In genomic region chr5:28459456-28460225, GRCm38 (mm10) we compare ENCODE assay signal across 9 mouse cellular contexts. TPM values are rescaled to one million over a fixed set of nuclear protein-coding genes. Genes with fewer than 3 reads are reported as not detected.
DNase-seq lines count a peak whose midpoint lies in the region; ATAC-seq and TF ChIP-seq lines count a peak whose summit lies in the region.
"Had no signal": no experiment of that assay in that cellular context is flagged by ENCODE, and none has a peak within 500 bp of the region (broad histone marks: within the 10 kb centered on the region; RNA-seq: fewer than 3 reads in every experiment).

No protein-coding gene starts in this region.

- no peak for DNase-seq in heart, adult 8-10 months (ENCODE audit: low spot score)
- DNase-seq in lung, embryonic 14.5 days = peak; percentile 80
- DNase-seq in layer of hippocampus, postnatal 10 days (ENCODE audit: low spot score in 2 of 2) = no peak
- DNase-seq in gastrocnemius, postnatal 4 days (ENCODE audit: low spot score in 2 of 2) = no peak
- no peak for DNase-seq in right cerebral cortex, postnatal 4 days

- peaks cover 88% of the 10 kb centered on the region for H3K27me3 ChIP-seq in heart, embryonic 11.5 days (ENCODE audit: control insufficient read depth, insufficient read depth, low read length)
- peaks cover 85% of the 10 kb centered on the region for H3K27me3 ChIP-seq in forebrain, embryonic 15.5 days
- H3K27me3 ChIP-seq in lung, embryonic 14.5 days (ENCODE audit: insufficient read depth, low read length) = peaks cover 88% of the 10 kb centered on the region
- peaks cover 80% of the 10 kb centered on the region for H3K27me3 ChIP-seq in neural tube, embryonic 14.5 days (ENCODE audit: control insufficient read depth, insufficient read depth, low read length)

- no peak overlapping the region for H3K9ac ChIP-seq in heart, embryonic 11.5 days (ENCODE audit: low read depth, low read length)
- H3K9ac ChIP-seq in forebrain, embryonic 15.5 days (replicated peaks) = no peak overlapping the region
- H3K9ac ChIP-seq in lung, embryonic 14.5 days = peak overlapping the region; percentile 65
- no peak overlapping the region for H3K9ac ChIP-seq in neural tube, embryonic 14.5 days (replicated peaks; ENCODE audit: low read depth, low read length)

- no peaks in the 10 kb centered on the region for H3K9me3 ChIP-seq in heart, embryonic 11.5 days (replicated peaks; ENCODE audit: control insufficient read depth, low read length)
- H3K9me3 ChIP-seq in forebrain, embryonic 15.5 days = no peaks in the 10 kb centered on the region
- no peaks in the 10 kb centered on the region for H3K9me3 ChIP-seq in lung, embryonic 14.5 days (ENCODE audit: low read depth, low read length)
- no peaks in the 10 kb centered on the region for H3K9me3 ChIP-seq in neural tube, embryonic 14.5 days (ENCODE audit: control insufficient read depth, low read length)

- 0 out of 2 replicates have a peak overlapping the region, but pooled peaks have one; percentile 71 for H3K4me2 ChIP-seq in heart, embryonic 11.5 days
- peak overlapping the region; percentile 79 for H3K4me2 ChIP-seq in forebrain, embryonic 15.5 days (replicated peaks)
- H3K4me2 ChIP-seq in lung, embryonic 14.5 days = peak overlapping the region; percentile 71
- no peak overlapping the region for H3K4me2 ChIP-seq in neural tube, embryonic 14.5 days (ENCODE audit: low read depth, low read length)

- no peak overlapping the region for H3K27ac ChIP-seq in heart, embryonic 11.5 days (ENCODE audit: low read depth, low read length)
- H3K27ac ChIP-seq in forebrain, embryonic 15.5 days (replicated peaks) = no peak overlapping the region
- H3K27ac ChIP-seq in lung, embryonic 14.5 days (ENCODE audit: low read depth) = peak overlapping the region; percentile 98
- no peak overlapping the region for H3K27ac ChIP-seq in neural tube, embryonic 14.5 days (ENCODE audit: low read depth, low read length)

- TF ChIP-seq CTCF in lung, embryonic 14.5 days (IDR thresholded peaks at IDR 0.05; ENCODE audit: low read depth) = no peak

- WGBS in heart, embryonic 11.5 days (ENCODE audit: insufficient replicate concordance) = under 1% methylated on average over 41 of the region's 41 CpGs
- WGBS in forebrain, embryonic 15.5 days = 2% methylated on average over 41 of the region's 41 CpGs
- WGBS in lung, embryonic 14.5 days = under 1% methylated on average over 41 of the region's 41 CpGs
- 2% methylated on average over 41 of the region's 41 CpGs for WGBS in neural tube, embryonic 14.5 days

- no peak overlapping the region for H3K4me3 ChIP-seq in heart, embryonic 11.5 days (ENCODE audit: low read depth, low read length)
- peak overlapping the region; percentile 48 for H3K4me3 ChIP-seq in forebrain, embryonic 15.5 days
- H3K4me3 ChIP-seq in lung, embryonic 14.5 days (ENCODE audit: low read depth, low read length) = peak overlapping the region; percentile 57
- peak overlapping the region; percentile 5; the same call in 1 of the 2 replicates for H3K4me3 ChIP-seq in neural tube, embryonic 14.5 days (ENCODE audit: low read depth, low read length)

- H3K4me1 ChIP-seq in heart, embryonic 11.5 days (ENCODE audit: control insufficient read depth, insufficient read depth, low read length) = peaks cover 15% of the 10 kb centered on the region
- peaks cover 49% of the 10 kb centered on the region for H3K4me1 ChIP-seq in forebrain, embryonic 15.5 days
- H3K4me1 ChIP-seq in lung, embryonic 14.5 days (ENCODE audit: insufficient read depth) = no peaks in the 10 kb centered on the region
- H3K4me1 ChIP-seq in neural tube, embryonic 14.5 days (ENCODE audit: control insufficient read depth, insufficient read depth, low read length) = peaks cover 31% of the 10 kb centered on the region

- no peak for ATAC-seq in heart, embryonic 11.5 days (replicated peaks; ENCODE audit: insufficient number of reproducible peaks, low FRiP score, low TSS enrichment)
- ATAC-seq in forebrain, embryonic 15.5 days (replicated peaks) = no peak
- peak; percentile 79 for ATAC-seq in lung, embryonic 14.5 days (ENCODE audit: insufficient read depth)
- ATAC-seq in neural tube, embryonic 14.5 days (ENCODE audit: low read depth) = no peak

- H3K36me3 ChIP-seq in heart, embryonic 11.5 days (ENCODE audit: control insufficient read depth, insufficient read depth, low read length) = no peaks in the 10 kb centered on the region
- no peaks in the 10 kb centered on the region for H3K36me3 ChIP-seq in forebrain, embryonic 15.5 days
- no peaks in the 10 kb centered on the region for H3K36me3 ChIP-seq in lung, embryonic 14.5 days (ENCODE audit: insufficient read depth)
- H3K36me3 ChIP-seq in neural tube, embryonic 14.5 days (ENCODE audit: control insufficient read depth, insufficient read depth, low read length) = no peaks in the 10 kb centered on the region

RNA-seq across cellular contexts. Expression of gene Shh, which starts 7.4 kb away (rescaled TPM):
- polyA plus RNA-seq in heart, embryonic 11.5 days (2014; fragmentation: Nextera tagmentation; extraction: Ambion mirVana) = 0.10 and 0.13 TPM in 2 replicates
- total RNA-seq in heart, adult 8-10 months (2022) = not detected
- polyA plus RNA-seq in forebrain, embryonic 15.5 days (2015; fragmentation: Nextera tagmentation; extraction: Ambion mirVana) = 0.49 and 0.81 TPM in 2 replicates
- polyA plus RNA-seq in lung, embryonic 14.5 days (2014; fragmentation: Nextera tagmentation; extraction: Ambion mirVana) = 5.9 and 6.3 TPM in 2 replicates
- polyA plus RNA-seq in neural tube, embryonic 14.5 days (2014; fragmentation: Nextera tagmentation; extraction: Ambion mirVana) = 0.68 and 0.86 TPM in 2 replicates
- total RNA-seq in layer of hippocampus, postnatal 10 days (2021) = 1 to 10 TPM in 1 of 2 experiments, under 1 TPM in 1; 0.94 to 1.1 TPM
- not detected for total RNA-seq in gastrocnemius, postnatal 4 days (2021)
- polyA plus RNA-seq: C2C12 had no signal
